Mouse (Mus musculus): ENCODE data around the gene Alpk3. TPM values are rescaled to one million over a fixed set of nuclear protein-coding genes. Genes with fewer than 3 reads are reported as not detected.

Gene Alpk3
- total RNA-seq, 1 experiment, result 3.3 TPM

DNA sequence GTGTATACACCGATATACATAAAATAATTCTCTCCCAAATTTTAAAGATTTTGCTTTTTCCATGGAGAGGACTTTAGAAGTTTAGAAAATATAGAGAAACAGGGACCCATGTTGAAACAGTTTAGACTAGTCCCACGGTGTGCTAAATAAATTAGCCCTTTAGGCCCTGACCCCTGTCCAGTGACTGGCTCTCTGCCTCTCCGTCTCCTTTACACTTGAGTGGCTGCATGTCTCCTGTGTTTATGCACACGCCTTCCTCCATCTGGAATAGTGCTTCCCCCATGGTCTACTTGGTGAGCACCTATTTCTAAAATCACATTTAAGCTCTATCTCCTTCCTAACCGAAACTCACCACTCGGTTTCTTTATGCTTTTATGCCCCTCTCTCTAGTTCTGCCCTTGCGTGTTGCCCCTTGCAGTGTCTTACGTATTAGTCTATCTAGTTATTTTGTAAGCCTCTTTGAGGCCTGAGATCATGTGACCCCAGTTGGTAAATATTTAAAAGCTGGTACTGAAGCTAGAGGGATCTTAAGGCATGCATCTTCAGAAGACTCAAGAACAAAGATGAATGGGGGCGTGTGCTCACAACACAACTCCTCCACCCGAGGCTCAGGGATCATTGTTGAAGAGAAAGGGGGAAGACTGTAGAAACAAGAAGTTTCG, 1.6 kb upstream of the Alpk3 start:
- no peak overlapping the region for H3K4me3 ChIP-seq (ENCODE audit: insufficient read depth in 1 of 2, low read depth in 1 of 2, low read length in 2 of 2, poor library complexity in 1 of 2, severe bottlenecking in 1 of 2)
- H3K27ac ChIP-seq (ENCODE audit: insufficient read depth, low read depth, low read length, poor library complexity, severe bottlenecking), result no peak overlapping the region
- H3K36me3 ChIP-seq (ENCODE audit: control insufficient read depth, insufficient read depth, low read length, poor library complexity, severe bottlenecking), result no peaks in the 10 kb centered on the region
- peaks cover 6 to 16% of the 10 kb centered on the region in 2 experiments; a peak in 3 of 4 replicates for H3K4me1 ChIP-seq (ENCODE audit: control insufficient read depth in 2 of 2, insufficient read depth in 2 of 2, low read length in 2 of 2, poor library complexity in 1 of 2)
- H3K9me3 ChIP-seq (ENCODE audit: control insufficient read depth, insufficient read depth, low read depth, low read length), result no peaks in the 10 kb centered on the region
- no peak for DNase-seq (ENCODE audit: low read depth, low spot score)
- TF ChIP-seq MAFK (IDR thresholded peaks at IDR 0.05; ENCODE audit: insufficient read depth, low read depth, low read length) (no peak), ZNF384 (IDR thresholded peaks at IDR 0.05; ENCODE audit: low read depth, low read length) (no peak), CHD2 (IDR thresholded peaks at IDR 0.05; ENCODE audit: low read depth, low read length) (no peak), ZC3H11A (IDR thresholded peaks at IDR 0.05; ENCODE audit: borderline replicate concordance, low read depth, low read length) (no peak), HCFC1 (IDR thresholded peaks at IDR 0.05; ENCODE audit: borderline replicate concordance, insufficient read depth, low read length) (no peak)
- in situ Hi-C loops (cut with MboI; ENCODE audit: low sequenced_read_pairs in 2 of 2, unreplicated experiment in 2 of 2), result no loop called here
- H3K9ac ChIP-seq (ENCODE audit: insufficient read depth, low read depth, low read length, poor library complexity, severe bottlenecking), result no peak overlapping the region

GRCm38 (mm10) chr7:81057901-81058711, 706 bp downstream of the Alpk3 start:
- no peak for TF ChIP-seq ZNF384 (IDR thresholded peaks at IDR 0.05; ENCODE audit: low read depth, low read length)
- TF ChIP-seq CHD2 (IDR thresholded peaks at IDR 0.05; ENCODE audit: low read depth, low read length), result no peak
- TF ChIP-seq ZC3H11A (IDR thresholded peaks at IDR 0.05; ENCODE audit: borderline replicate concordance, low read depth, low read length), result no peak
- TF ChIP-seq HCFC1 (IDR thresholded peaks at IDR 0.05; ENCODE audit: borderline replicate concordance, insufficient read depth, low read length), result no peak
- no peak for TF ChIP-seq MAFK (IDR thresholded peaks at IDR 0.05; ENCODE audit: insufficient read depth, low read depth, low read length)
- no peak for DNase-seq (ENCODE audit: low read depth, low spot score)
- in situ Hi-C loops (cut with MboI; ENCODE audit: low sequenced_read_pairs in 2 of 2, unreplicated experiment in 2 of 2), result no loop called here
- peaks cover 8 to 22% of the 10 kb centered on the region in 2 experiments; a peak in 3 of 4 replicates for H3K4me1 ChIP-seq (ENCODE audit: control insufficient read depth in 2 of 2, insufficient read depth in 2 of 2, low read length in 2 of 2, poor library complexity in 1 of 2)
- H3K27ac ChIP-seq (ENCODE audit: insufficient read depth, low read depth, low read length, poor library complexity, severe bottlenecking), result no peak overlapping the region
- H3K4me3 ChIP-seq (ENCODE audit: insufficient read depth in 1 of 2, low read depth in 1 of 2, low read length in 2 of 2, poor library complexity in 1 of 2, severe bottlenecking in 1 of 2), result peak overlapping the region; percentile 39 to 62
- H3K9me3 ChIP-seq (ENCODE audit: control insufficient read depth, insufficient read depth, low read depth, low read length), result no peaks in the 10 kb centered on the region
- H3K36me3 ChIP-seq (ENCODE audit: control insufficient read depth, insufficient read depth, low read length, poor library complexity, severe bottlenecking), result no peaks in the 10 kb centered on the region
- peak overlapping the region; percentile 68; the same call in 1 of the 2 replicates for H3K9ac ChIP-seq (ENCODE audit: insufficient read depth, low read depth, low read length, poor library complexity, severe bottlenecking)

- Histone ChIP-seq H3K36me3 (ENCODE audit: control insufficient read depth, insufficient read depth, low read length, poor library complexity, severe bottlenecking) (no peaks in the 10 kb centered on the region), H3K9ac (ENCODE audit: insufficient read depth, low read depth, low read length, poor library complexity, severe bottlenecking) (no peak overlapping the region), H3K4me3 (ENCODE audit: insufficient read depth in 1 of 2, low read depth in 1 of 2, low read length in 2 of 2, poor library complexity in 1 of 2, severe bottlenecking in 1 of 2) (no peak overlapping the region), H3K4me1 (ENCODE audit: control insufficient read depth in 2 of 2, insufficient read depth in 2 of 2, low read length in 2 of 2, poor library complexity in 1 of 2) (peaks cover 8 to 22% of the 10 kb centered on the region in 2 experiments; a peak in 3 of 4 replicates), H3K27ac (ENCODE audit: insufficient read depth, low read depth, low read length, poor library complexity, severe bottlenecking) (no peak overlapping the region), H3K9me3 (ENCODE audit: control insufficient read depth, insufficient read depth, low read depth, low read length) (no peaks in the 10 kb centered on the region)
- no peak for TF ChIP-seq ZC3H11A (IDR thresholded peaks at IDR 0.05; ENCODE audit: borderline replicate concordance, low read depth, low read length)
- no peak for TF ChIP-seq MAFK (IDR thresholded peaks at IDR 0.05; ENCODE audit: insufficient read depth, low read depth, low read length)
- TF ChIP-seq HCFC1 (IDR thresholded peaks at IDR 0.05; ENCODE audit: borderline replicate concordance, insufficient read depth, low read length), result no peak
- no peak for TF ChIP-seq CHD2 (IDR thresholded peaks at IDR 0.05; ENCODE audit: low read depth, low read length)
- no peak for TF ChIP-seq ZNF384 (IDR thresholded peaks at IDR 0.05; ENCODE audit: low read depth, low read length)
- in situ Hi-C loops (cut with MboI; ENCODE audit: low sequenced_read_pairs in 2 of 2, unreplicated experiment in 2 of 2), result no loop called here
- DNase-seq (ENCODE audit: low read depth, low spot score), result no peak
Observed at GRCm38 (mm10) chr7:81058712-81059154, 1.3 kb downstream of the Alpk3 start.

DNA sequence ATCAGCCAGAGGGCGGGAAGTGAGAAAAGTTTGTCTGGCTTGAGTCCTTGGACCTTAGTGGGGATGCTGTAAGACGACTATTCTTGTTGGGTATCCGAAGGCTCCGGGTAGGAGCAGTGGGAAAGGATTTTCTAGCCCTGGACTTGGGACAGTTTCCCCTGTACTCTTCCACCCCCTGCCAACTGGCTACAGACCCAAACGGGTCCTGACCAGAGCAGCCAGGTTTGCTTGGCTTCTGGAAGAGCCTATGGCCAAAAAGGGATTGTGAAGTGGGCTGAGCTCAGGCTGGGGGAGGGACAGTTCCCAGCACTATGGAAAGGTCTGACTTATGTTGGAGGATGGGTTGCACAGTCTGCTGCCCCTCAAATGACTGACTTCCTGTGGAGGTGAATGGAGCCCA, 2.0 kb downstream of the Alpk3 start:
- H3K27ac ChIP-seq (ENCODE audit: insufficient read depth, low read depth, low read length, poor library complexity, severe bottlenecking), result no peak overlapping the region
- no peaks in the 10 kb centered on the region for H3K36me3 ChIP-seq (ENCODE audit: control insufficient read depth, insufficient read depth, low read length, poor library complexity, severe bottlenecking)
- H3K4me3 ChIP-seq (ENCODE audit: insufficient read depth in 1 of 2, low read depth in 1 of 2, low read length in 2 of 2, poor library complexity in 1 of 2, severe bottlenecking in 1 of 2), result no peak overlapping the region
- DNase-seq (ENCODE audit: low read depth, low spot score), result no peak
- in situ Hi-C loops (cut with MboI; ENCODE audit: low sequenced_read_pairs in 2 of 2, unreplicated experiment in 2 of 2), result no loop called here
- peaks cover 12 to 27% of the 10 kb centered on the region in 2 experiments; a peak in 3 of 4 replicates for H3K4me1 ChIP-seq (ENCODE audit: control insufficient read depth in 2 of 2, insufficient read depth in 2 of 2, low read length in 2 of 2, poor library complexity in 1 of 2)
- H3K9ac ChIP-seq (ENCODE audit: insufficient read depth, low read depth, low read length, poor library complexity, severe bottlenecking), result no peak overlapping the region
- TF ChIP-seq ZNF384 (IDR thresholded peaks at IDR 0.05; ENCODE audit: low read depth, low read length) (no peak), MAFK (IDR thresholded peaks at IDR 0.05; ENCODE audit: insufficient read depth, low read depth, low read length) (no peak), HCFC1 (IDR thresholded peaks at IDR 0.05; ENCODE audit: borderline replicate concordance, insufficient read depth, low read length) (no peak)
- H3K9me3 ChIP-seq (ENCODE audit: control insufficient read depth, insufficient read depth, low read depth, low read length), result no peaks in the 10 kb centered on the region

Data from ES-E14 (cell line).